Mouse (Mus musculus): ENCODE results near the gene Nrbf2.
A peak's percentile ranks its signal among the peaks of the same experiment; 100 is the strongest.

Gene Nrbf2

DNA sequence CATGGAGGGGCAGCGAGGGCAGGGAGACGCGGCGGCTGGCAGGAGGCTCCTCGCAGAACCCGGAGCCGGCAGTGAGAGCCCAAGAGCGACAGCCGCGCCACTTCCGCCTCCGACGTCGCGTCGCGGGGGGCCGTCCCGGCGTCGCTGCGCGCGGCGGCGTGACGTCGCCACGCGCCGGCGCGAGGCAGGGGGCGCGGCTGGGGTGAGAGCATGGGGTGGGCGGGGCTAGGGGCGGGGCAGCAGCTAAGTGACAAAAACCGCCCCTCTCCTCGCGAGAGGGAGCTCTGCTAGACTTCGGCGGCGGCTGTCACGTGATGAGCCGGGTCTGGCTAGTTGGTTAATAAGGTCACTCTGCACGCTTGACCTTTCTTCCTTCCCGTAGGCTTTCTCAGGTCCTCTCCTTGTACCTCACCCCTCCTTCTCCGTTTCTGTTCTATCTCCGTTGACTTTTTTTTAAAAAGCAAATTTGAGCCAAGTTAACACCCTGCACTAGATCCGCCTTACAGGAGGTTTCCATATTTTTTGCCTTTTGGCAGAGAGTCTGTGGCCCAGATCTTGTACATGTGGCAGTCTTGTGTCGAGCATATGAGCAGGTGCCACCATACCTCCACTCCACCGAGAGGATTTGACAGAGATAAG lies at the start of gene Nrbf2:
Nrbf2 (minus strand) TSS at position 130 of the 639 bp plus-strand sequence.
- DNase-seq (ENCODE audit: low read depth, low spot score) = peak; percentile 85

DNA sequence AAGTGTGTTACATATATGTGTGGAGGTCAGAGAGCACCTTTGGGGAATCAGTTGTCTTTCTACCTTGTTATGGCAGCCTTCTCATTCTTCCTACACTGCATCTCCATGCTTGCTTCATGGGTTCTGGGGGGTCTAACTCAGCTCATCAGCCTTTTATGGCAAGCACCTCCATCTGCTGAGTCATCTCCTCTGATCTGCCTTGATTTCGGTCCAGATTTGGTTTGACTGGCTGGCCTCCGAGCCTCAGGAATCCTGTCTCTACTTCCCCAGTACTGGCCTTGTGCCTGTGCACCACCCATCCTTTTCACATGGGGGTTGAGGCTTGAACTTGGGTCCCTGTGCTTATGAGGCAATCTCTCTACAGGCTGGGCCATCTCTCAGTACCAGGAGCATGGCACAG lies 45.5 kb upstream of the Nrbf2 start:
- DNase-seq (ENCODE audit: low read depth, low spot score) = no peak

DNA sequence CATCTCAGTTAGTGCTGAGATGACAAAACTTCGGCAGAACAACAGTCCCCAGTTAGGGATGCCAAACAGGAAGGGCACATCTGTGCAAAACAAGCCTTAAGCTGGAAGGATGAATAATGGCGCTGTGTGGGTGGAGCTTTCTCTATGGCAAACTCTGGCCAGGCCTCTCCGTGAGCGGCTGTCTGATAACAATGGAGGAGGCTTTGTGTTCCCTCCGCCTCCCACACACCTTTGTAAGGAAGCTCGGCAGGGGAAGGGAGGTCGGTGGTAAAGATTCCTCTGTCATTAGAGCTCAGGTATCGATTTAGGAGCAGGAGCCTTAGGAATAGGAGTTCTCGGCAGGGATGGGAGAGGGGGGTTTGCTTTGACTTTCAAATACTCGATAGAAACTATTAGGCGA lies 44.6 kb upstream of the Nrbf2 start:
- no peak for DNase-seq (ENCODE audit: low read depth, low spot score)

DNA sequence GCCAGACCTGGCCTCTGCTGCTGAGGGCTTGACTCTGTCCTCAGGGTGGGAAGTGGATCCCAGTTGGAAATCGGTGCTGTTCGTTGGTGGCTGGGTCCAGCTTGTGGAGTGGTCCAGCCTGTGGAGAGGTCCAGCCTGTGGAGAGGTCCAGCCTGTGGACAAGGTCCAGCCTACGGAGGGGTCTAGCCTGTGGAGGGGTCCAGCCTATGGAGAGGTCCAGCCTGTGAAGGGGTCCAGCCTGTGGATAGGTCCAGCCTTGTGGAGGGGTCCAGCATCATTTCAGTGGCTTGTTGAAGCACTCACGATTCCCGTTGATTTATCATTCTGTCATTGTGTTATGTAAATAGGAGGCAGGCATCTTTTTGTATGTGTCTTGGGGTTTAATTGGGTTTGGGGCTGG lies 43.1 kb upstream of the Nrbf2 start:
- no peak for DNase-seq (ENCODE audit: low read depth, low spot score)

DNA sequence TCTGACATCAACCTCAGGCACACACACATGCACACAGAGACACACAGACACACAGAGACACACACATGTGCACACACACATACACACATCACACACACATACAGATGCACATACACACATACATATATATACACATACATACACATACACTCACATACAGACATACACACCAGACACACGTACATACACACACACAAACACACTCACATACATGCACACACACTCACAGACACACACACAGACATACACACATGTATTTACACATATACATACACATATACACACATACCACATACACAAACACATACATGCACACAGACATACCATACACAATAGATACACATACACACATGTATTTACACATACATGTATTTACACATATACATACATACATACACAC lies 38.9 kb upstream of the Nrbf2 start:
- no peak for DNase-seq (ENCODE audit: low read depth, low spot score)

DNA sequence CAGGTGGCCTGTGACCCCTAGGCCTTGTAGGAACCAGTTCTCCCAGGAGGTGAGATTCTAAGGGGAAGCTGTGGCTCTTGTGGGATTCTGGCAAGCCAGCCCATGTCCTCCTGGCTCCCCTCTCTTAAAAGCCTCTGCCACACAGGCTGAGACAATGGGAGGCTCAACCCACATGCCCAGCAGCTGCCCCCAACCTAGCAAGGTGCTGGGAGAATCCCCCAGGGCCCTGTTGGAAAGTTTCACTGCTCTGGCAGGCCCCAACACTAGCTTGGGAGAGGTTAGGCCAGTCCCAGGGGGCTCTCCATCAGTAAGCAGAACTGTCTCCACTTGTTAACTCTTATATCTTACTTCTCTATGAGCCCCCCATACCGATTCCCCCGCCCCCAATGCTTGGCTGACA lies 36.3 kb upstream of the Nrbf2 start:
- no peak for DNase-seq (ENCODE audit: low read depth, low spot score)

DNA sequence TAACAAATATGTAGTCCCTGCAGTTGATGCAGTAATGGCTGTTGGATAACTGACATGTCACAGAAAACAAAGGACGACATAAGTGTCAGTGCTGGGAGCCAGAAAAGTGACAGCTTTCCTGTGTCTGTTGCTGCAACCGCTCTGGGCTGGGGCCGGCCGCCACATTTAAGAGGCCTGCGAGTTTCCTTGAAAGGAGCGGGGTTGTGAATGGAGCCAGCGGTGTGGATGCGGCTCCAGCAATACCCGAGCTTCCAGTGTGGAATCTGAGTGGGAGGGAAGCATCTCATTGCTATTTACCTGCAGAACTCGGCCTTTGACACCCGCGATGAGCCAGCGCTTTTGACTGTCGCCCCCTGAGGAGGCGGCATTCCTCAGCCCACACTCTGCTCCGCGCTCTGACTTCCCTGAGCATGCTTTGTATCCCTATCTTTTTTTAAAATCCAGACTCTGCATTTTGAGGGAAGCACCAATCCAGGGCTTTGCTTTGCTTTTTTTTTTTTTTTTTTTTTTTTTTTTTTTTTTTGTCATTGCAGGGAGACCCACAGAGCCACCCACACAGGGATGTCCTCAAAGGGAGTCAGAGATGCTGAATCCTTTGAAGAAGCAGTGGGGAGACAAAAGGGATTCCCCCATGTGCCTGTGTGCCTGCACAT lies 35.2 kb upstream of the Nrbf2 start:
- DNase-seq (ENCODE audit: low read depth, low spot score) = no peak

GRCm38 (mm10) chr10:67319016-67319725 lies 34.1 kb upstream of the Nrbf2 start:
- DNase-seq (ENCODE audit: low read depth, low spot score) = no peak

DNA sequence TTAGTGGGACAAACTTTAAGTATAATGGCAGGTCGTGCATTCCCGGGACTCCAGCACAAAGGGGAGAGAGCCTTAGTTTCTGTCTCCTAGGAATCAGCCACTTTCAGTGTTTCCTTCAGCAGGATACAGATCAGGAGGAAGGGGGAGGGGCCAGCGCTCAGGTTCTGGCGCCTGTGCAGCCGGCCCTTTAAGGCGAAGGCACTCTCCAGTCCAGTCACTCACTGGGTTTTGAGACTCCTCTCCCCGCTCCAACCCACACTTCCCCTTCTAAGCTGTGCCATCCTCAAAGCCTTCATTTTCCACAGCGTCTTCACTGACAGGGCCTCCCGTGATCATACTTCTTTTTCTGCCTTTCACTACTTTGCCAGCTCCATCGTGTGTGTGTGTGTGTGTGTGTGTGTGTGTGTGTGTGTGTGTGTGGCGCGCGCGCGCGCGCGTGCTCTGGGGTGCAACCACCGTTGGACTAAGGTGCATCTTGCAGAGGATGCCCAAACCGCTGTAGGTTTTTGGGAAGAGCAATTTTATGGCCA lies 32.9 kb upstream of the Nrbf2 start:
- DNase-seq (ENCODE audit: low read depth, low spot score) = no peak

DNA sequence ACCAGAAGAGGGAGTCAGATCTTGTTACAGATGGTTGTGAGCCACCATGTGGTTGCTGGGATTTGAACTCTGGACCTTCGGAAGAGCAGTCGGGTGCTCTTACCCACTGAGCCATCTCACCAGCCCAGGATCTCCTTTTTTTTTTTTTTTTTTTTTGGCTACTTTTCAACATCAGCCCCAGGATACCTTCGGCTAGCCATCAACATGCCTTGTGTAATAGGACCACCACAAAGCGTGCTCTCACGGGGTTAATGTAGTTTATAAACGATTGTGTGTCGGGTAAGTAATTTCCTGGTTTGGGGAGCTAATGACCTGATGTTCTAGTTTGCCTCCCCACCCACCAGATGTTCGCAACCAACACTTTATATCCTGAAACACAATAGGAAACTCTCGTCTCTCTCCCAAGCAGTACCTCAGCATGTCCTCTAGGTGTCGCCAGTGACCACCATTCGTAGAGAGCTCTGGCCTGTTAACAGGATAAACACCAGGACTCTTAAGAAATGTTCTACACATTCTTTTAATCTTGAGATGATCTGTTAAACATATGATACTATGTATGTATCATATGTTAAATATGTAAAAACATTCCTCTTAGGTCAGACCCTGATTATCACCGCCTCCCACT lies 29.8 kb upstream of the Nrbf2 start:
- DNase-seq (ENCODE audit: low read depth, low spot score) = peak; percentile 42

- no peak for DNase-seq (ENCODE audit: low read depth, low spot score)
These were observed 27.4 kb upstream of the Nrbf2 start for GRCm38 (mm10) chr10:67312456-67312855.

DNA sequence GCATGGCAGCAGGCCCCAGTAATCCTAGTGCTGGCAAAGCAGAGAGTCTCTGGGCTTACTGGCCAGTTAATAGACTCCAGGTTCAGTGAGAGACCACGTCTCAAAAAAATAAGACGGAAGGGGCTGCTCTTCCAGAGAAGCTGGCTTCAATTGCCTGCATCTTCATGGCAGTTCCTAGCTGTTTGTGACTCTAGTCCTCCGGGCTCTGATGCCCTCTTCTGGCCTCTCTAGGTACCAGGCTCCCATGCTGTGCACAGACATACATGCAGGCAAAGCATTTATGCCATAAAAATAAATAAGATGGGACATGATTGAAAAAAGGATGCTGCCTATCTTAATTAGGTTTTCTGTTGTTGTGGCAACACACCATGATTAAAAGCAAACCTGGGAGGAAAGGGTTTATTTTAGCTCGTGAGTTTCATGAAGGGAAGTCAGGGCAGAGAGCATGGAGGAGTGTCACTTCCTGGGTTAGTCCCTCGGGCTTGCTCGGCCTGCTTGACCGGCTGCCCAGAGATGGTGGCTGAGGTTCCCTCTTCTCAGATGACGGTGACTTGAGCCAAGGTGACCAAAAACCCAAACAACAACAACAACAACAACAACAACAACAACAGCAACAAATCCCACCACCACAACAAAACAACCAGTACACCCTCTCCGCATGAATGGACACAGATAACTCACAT lies 26.3 kb upstream of the Nrbf2 start:
- DNase-seq (ENCODE audit: low read depth, low spot score) = peak; percentile 51

DNA sequence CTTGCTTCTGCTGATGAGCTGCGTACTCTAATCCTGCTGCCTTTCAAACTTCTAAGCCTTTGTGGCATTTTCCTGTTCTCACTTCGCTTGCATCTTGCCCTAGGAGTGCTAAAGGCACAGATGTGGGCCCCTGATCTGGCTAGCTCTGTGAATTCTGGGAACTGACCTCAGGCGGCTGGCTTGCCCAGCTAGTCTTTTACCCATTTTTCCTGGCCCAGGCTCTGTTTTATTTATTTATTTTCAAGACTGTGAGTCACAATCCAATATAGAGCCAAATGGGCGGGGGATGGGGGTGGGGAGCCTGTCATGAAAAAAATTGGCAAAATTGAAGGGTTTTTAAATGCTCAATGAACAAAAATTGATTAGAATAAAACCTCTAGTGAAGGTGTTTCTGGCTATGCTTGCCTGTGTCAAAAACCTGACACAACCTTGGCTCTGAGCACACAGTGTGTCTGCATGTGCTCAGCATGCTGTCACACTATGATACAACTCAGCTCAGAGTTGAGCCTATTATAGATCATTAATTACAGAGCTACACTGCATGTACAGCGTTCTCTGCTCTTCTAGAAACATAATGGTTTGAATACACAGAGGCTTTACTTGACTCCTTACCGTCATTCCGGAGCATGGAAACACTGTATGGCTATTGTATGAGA lies 24.5 kb upstream of the Nrbf2 start:
- no peak for DNase-seq (ENCODE audit: low read depth, low spot score)

DNA sequence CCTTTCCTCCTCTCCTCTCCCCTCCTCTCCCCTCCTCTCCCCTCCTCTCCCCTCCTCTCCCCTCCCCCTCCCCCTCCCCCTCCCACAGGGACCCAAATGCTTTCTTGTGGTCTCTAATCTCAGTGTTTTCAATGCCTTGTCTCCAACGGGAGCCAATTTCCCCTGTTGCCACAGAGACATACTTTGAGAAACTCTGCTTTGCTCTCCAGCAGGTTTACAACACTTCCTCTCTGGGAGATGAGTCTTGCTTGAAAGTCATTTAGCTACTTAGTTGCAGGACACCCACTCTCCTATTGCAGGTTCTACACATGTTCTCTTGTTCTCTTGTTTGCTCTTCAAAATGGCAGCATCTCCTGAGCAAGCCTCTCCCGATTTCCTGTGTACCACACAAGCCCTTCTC lies 17.2 kb upstream of the Nrbf2 start:
- no peak for DNase-seq (ENCODE audit: low read depth, low spot score)

DNA sequence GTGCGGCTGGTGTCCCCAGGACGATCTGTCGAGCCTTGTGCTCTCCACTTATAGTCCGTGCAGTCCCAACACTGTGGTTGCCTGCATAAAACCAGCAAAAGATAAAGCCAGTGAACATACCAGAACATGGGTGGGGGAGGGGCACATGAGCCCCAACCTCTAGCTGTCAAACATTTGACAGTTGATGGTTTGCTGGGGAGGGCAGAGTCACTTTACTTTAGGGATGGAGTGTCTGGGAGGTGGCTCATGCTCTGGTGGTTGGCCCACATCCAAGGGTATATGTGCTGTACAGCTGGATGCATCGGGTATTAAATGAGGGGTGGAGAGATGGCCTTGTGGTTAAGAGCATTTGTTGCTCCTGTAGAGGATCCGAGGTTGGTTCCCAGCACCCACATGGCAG lies 15.9 kb upstream of the Nrbf2 start:
- DNase-seq (ENCODE audit: low read depth, low spot score) = no peak

DNA sequence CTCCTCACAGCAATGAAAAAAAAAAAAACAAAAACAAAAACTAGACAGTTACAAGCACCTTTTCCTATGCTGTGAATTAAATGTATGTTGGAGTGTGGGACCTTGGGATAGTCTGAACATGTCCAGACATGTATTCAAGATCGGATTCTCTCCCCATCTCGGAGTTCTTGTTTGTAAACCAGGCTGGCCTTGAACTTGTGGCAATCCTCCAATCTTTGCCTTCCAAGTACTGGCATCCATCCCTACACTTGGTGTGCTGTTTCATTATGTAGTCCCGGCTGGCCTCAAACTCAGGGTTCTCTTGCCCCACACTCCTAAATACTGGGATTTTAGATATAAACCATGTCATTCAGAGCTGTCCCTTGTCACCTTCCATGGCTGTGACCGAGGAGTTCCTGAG lies 14.2 kb upstream of the Nrbf2 start:
- no peak for DNase-seq (ENCODE audit: low read depth, low spot score)

DNA sequence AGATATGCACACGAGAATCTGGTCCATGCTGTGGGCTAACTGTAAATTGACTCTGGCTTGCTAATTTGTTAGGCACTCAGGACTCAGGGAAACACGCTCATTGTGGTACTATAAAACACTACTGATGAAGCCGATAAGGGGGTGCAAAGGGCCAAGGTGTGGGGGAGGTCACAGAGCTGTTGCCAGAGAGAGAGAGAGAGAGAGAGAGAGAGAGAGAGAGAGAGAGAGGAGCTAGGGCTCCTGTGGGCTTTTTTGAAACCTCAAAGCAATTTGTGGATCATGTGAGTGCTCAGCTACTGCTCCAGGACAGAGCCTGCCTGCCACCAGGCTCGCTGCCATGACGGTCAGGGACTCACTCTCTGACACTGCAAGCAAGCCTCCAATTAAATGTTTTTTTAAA lies 13.8 kb upstream of the Nrbf2 start:
- no peak for DNase-seq (ENCODE audit: low read depth, low spot score)

DNA sequence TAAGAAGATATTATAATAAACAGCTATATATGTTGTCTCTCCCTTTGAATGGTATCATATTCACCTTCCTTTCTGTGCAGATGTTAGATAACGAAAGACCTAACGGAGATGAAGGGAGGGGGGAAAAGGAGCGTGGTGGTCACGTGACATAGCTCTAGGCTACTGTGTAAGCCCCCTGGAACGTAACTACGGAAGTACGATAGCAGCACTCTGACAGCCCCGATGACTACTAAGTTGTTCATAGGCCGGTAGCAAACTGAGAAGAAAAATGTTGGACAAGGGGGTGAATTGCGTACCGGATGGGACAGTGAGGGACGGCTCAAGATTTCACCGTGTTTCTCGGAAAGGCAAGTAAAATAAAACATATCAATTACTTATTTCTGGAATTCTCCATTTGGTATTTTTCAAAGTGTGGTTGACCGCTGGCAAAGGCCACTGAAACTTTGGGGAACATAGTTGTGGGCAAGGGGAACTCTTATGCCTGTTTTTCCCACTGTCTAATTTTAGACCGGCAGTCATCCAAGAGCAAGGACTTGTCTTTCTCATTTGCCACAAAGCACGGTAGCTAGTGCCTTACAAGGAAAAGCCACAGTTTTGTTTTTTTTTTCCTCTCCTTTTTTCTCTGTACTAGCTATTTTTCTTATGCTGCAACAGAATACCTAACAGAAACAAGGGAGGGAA lies 12.2 kb upstream of the Nrbf2 start:
- DNase-seq (ENCODE audit: low read depth, low spot score) = no peak

DNA sequence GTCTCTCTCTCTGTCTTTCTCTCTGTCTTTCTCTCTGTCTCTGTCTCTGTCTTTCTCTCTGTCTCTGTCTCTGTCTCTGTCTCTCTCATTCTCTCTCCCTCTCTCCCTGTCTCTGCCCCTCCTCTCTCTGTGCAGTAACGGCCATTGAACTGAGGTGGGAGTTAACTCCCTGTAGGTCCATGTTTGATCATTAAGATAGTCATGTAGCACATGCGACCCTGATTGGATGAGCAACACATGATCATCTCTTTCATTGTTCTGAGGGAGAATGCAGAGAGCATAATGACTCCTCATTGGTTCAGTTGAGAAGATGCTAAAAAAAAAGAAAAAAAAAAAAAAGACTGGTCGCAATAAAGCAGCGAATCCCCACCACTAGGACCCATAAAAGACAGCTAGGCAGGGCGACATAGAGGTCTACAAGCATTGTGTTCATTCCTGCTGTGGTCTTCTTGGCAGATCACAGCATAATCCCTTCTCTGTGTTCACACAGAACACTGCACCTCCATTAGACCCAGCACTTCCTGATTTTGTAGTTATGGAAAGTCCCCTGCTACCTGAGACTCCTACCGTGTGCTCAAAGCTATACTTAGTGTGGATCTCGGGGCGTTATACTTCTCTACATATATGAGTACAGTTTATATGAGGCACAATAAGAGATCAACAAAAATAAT lies 11.5 kb upstream of the Nrbf2 start:
- no peak for DNase-seq (ENCODE audit: low read depth, low spot score)

- no peak for DNase-seq (ENCODE audit: low read depth, low spot score)
These were observed 10.9 kb upstream of the Nrbf2 start for GRCm38 (mm10) chr10:67295938-67296466.
